Mouse (Mus musculus) heart, postnatal 14 days (tissue): Measurements from ENCODE around the gene Psmb7. TPM values are rescaled to one million over a fixed set of nuclear protein-coding genes. Genes with fewer than 3 reads are reported as not detected.

Source experiments
- DNase-seq, 2 experiments: peaks; one replicate each; pipeline ENCODE4 v3.0.0; 2021 to 2022
- intact Hi-C: fragments of 180-260 bp; cut with DNase I; formaldehyde crosslinking; loops from one replicate; pipeline ENCODE4 v1.15.1; 2025
- total RNA-seq, 2 experiments: library from RNA; stranded (reverse); gene quantifications; 2 replicates each; pipeline ENCODE4 v1.2.3; 2021

Psmb7 gene
- total RNA-seq, 2 experiments from 2014 or later, result 242 to 254 TPM

DNA sequence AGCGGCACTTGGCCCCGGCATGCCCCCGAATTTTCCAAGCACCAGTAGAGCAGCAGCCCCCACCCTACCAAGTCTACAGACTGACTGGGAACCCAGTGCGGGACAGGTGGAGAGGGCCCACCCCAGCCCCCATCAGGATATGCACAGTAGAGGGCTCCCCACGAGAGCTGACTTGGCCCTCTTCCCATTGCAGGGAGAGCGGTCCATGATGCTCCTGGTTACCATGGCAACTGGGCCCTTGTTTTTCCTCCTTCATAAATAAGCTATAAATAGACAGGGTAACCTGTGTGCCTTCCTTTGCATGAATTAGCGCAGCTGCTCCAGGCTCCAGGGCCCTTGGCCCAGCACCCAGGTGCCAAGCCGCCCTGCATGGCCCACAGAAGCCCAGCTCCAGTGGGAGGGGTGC lies 3.3 kb upstream of the Psmb7 start:
- intact Hi-C loops, result no loop called here
- DNase-seq, result no peak

DNA sequence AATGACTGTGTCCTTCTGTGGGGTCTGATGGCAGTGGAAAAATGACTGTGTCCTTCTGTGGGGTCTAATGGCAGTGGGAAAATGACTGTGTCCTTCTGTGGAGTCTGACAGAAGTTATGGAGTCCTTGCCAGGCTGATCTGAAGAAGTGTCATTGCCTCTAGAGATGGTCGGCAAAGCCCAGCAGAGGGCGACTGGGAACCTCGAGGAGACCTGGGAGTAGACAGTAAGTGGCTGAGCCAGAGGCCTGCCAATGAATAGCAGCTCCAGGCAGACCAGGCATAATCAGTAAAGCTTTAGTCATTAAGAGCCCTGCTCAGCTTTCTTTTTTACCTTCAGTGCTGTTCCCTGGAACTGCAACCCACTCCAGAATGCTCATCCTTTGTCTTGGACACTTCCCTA lies 2.0 kb upstream of the Psmb7 start:
- DNase-seq, result peak; percentile 71 to 78
- intact Hi-C loops, result loop anchor here (1.0 kb wide), 1 partner anchor 11 kb away; no protein-coding TSS in a partner anchor

DNA sequence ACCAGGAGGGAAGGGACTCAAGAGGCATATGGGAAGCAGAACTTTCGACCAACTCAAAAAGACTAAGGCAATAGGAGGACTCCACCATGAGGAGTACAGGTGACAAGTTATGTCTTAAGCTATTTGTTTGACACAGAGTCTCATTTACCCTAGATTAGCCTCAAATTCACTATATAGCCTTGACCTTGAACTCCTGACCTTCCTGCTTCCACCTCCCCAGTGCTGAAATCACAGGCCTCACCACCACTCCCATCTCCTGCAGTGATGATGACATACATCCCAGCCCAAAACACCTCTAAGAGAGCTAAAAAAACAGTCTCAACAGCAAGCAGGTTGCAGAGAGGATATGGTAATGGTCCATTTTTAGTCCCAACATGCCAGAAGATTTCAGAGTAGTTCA lies 2.1 kb downstream of the Psmb7 start:
- no peak for DNase-seq
- intact Hi-C loops, result no loop called here

DNA sequence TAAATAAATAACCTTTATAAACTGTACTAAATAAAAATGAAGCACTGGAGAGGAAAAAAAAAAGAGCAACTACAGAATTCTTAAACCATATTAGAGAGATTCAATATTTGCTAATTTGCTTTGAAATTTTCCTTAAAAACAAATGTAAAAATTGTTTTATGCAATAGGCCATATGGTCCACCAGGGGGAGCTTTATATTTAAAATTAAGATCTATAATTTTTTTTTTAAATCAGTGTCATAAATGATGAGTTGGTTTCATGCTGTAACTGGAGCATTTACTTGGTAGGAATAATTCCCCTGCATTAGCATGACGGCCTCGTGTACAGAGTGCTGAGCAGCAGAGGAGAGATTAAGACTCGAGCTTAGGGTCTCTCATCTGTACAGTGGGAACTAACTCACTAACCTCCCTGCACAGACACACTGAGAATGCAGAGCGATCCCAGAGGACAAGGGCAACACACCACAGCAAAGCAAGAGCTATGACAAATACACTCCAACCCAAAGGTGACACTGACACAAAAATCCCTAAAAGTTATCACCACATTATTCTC lies 6.1 kb downstream of the Psmb7 start:
- intact Hi-C loops, result loop anchor here (2.0 kb wide), 1 partner anchor 101 kb away; no protein-coding TSS in a partner anchor
- DNase-seq, result no peak

DNA sequence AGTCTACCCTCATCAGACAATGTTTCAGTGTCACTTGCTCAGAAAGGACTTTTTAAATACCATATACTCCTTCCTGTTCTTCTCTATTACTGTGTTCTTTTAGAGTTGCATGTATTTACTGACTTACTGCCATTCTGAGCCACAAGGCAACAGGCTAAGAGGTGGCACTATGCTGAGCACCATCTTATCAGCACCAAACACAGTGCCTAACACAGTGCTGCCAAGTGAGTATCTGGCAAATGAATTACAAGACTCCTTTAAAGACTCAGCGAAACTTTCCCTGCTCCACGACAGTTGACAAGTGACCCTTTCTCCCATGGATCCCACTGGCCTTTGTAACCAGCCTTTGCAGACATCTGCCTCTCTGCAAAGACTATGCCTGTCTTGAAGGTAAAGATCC lies 13.3 kb downstream of the Psmb7 start:
- DNase-seq, result no peak
- intact Hi-C loops, result no loop called here

DNA sequence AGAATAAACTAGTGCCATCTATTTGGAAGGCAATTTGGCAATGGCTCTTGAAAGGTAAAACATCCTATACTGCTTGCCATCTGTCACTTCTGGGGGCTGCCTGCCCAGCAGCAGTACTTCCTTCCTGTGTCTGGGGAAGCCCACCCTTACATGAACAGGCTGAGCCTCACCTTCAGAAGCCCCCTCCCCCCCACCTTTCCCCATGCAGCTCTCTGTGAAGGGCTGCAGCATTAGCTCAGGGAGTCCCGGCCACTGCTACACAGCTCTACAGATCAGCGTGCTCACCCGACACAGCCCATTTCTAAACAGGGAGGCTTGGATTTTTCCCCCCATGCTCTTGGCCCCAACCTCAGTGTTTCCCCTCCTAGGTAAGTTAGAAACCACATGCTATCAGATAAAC lies 14.4 kb downstream of the Psmb7 start:
- DNase-seq, result no peak
- intact Hi-C loops, result no loop called here

DNA sequence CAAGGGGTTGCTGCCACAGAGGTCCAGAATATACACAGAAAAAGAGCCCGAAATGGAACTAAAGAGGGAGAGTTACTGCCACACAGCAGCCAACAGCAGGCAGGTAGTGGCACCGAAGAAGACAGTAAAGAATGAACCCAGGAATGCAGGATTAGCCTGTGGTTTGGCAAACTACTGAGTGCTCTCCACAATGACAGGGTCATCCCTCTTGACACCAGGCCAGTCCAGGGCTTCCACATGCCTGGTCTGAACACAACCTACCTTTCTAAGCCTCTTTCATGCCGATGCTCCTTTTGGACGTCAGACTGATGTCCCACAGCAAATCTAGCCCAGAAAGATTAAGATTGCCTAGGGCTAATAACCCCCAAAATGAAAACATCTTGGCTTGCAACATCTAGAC lies 15.1 kb downstream of the Psmb7 start:
- intact Hi-C loops, result no loop called here
- DNase-seq, result no peak

DNA sequence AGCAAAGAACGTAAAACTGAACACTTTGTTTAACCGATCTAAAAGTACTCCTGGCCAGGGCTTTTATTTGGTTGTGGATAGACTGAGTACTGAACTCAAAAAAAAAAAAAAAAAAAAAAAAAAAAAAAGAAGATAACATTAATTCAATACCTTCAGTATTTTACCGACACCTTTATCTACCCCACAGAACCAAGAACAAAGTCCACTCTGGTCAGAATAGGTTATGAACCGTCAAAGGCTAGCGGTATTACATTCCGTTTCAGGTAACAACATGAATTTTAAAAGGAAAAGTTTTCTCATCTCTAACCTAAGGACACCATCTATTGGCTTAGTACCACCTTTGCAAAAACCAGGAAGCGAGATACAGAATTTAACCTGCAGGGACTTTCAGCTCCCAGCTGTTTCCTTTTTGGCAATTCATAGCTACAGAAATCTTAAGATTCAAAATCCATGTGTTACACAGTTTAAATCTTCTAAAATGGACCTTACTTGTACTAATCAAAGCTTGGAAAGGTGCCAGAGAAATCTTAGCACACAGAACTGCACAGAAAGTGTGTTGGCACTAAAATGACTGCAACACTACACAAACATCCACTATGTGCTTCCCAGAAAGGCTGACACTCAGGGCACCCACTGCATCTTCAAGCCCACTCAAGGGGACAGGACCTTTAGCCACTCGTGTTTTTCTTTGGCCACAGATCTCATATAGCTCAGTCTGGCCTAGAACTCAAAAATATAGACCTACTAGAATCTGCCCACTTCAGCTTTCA lies 19.9 kb downstream of the Psmb7 start:
- intact Hi-C loops, result no loop called here

DNA sequence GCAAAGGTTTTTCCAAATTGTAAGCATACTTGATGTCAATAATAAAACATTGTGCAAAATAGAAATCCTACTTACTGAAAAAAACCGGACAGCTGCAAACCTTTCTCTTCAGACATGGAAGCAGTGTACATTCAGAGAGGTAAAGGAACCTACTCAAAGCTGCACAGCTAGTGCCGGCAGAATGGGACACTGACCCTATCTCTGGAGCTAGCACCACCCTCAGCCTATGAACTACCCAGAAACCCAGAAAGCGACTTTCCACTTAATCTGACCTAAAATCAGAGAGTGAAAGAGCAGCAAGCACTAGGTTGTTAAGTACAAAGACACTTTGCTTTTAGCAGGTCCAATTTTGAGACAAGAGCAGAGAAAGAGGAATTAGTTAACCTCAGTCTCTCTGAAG lies 20.5 kb downstream of the Psmb7 start:
- intact Hi-C loops, result no loop called here
- no peak for DNase-seq

More for the DNA sequence above, 19.9 kb downstream of the Psmb7 start:
- no peak for DNase-seq

DNA sequence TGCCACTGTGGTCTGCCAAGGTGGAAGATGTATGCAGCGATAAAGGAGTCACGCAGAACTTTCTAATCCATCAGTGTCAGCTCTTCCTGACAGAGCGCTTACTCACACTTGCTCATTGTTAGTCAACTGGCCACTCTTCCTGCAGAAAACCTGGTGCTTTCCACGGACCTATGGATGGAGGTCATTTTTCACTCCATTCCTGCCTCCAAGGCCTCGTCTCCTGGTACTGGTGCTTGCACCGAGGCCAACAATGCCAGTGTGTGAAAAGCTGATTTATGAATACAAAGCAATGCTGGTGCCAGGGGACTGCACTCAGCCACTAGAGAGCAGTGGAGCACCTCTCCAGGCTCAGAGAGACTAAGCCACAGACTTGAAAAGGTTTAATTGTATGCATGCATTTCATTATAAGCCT lies 22.3 kb downstream of the Psmb7 start:
- no peak for DNase-seq
- intact Hi-C loops, result no loop called here

DNA sequence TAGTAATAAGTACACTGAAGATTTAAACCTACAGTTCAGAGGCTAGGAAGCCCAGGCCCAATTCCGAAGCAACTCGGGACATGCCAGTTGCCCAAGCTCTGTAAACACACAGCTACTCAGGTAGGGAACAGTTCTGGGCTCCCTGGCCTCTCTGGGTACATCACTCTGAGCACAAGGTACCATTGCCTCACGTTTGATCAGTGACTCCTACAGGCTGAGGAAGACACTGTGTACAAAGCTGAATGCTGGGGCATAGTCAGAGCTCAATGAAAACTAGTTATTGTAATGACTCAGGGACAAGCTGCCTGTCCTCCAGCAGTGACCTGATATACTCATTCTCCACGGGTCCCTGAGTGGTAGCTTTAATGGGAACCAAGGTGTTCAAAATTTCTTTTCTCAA lies 22.8 kb downstream of the Psmb7 start:
- DNase-seq, result no peak
- intact Hi-C loops, result no loop called here

DNA sequence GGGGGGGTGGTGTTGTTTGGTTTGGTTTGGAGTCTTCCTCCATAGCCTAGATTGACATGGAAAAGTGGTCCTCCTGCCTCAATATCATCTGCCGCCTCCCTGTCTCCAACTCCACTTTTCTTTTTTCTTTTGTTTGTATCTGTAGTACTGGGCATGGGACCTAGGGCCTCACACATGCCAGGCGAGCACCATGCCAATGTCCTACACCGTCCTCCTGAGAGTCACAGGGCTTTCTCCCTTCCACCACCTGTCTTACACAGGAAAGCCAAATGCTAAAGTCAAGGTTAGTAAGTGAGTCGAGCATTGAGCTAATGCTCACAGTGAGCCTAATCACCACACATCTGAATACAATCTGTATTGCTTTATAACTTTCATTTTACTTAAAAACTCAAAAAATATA lies 24.1 kb downstream of the Psmb7 start:
- DNase-seq, result no peak
- intact Hi-C loops, result no loop called here

DNA sequence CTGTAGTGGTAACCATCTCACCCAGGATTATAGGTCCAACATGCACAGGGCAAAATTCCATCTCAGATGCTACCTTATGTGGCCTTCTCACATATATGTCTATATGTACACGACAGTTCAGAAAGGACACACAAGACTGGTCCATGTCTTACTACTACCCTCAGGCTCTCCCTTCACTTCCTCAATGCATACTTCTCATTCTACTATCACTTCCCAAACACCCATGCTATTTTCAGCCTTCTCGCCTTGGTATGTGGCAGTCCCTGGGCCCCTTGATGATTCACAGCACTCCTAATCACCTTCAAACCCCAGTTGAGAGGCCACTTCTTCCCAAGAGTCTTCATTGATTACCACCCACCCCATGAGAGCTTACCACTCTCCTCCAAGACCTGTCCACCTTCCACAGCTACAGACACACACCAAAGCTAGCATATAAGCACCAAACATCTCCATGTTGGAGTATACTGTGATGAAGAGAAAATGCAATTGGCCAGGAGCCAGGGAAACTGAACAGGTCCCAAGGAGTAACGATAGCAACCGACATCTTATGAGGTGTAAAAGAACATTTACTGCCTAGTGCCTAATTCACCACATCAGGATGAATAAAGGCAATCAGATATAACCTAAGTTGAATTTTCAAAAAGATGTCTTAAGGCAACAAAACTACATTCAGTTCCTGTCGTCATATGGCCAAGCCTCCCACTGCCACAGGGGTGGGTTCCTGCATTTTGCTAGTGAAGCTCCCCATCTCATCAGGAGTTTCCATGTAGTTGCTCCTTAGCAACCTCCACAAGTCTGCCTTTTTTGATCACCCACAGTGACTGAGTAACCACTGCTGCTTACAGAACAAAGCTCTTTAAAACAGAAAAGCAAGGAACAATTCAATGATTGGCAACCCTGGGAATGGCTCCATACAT lies 26.7 kb downstream of the Psmb7 start:
- intact Hi-C loops, result no loop called here
- no peak for DNase-seq

DNA sequence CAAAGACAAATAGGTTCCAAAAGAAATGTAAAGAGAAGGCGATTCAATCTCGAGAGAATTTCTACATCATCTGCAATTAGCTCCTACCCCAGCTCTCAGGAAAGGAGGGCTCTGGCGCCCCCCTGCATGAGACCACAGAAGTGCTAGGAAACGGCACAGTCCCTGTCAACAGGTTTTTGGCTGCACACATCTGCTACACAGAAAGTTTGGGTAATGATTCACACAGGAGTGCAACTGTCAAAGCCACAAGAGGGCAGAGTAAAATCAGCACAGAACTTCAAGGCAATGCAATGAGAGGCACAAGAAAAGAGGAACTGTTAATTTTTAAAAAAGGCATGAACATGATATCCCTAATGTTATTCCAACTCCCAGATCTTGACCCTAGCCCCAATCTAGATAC lies 27.8 kb downstream of the Psmb7 start:
- intact Hi-C loops, result no loop called here
- peak; percentile 35 to 44 for DNase-seq

DNA sequence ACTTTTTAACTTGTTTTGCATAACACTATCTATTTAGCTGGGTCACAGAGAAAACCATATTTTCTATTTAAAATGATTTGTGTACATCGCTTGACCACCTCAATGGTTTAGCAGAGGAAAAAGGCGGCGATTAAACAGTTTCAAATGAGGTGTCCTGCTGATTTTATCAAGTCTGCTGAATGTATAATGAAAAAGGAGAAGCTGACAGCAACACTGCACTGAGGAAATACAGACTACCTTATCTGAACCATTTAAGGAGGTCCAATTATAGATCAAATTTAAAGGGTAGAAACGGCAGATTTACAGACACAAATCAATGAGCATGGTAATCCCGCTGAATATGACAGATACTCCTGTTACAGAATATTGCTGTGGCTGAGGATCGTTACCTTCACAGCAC lies 29.4 kb downstream of the Psmb7 start:
- DNase-seq, result no peak
- intact Hi-C loops, result no loop called here

DNA sequence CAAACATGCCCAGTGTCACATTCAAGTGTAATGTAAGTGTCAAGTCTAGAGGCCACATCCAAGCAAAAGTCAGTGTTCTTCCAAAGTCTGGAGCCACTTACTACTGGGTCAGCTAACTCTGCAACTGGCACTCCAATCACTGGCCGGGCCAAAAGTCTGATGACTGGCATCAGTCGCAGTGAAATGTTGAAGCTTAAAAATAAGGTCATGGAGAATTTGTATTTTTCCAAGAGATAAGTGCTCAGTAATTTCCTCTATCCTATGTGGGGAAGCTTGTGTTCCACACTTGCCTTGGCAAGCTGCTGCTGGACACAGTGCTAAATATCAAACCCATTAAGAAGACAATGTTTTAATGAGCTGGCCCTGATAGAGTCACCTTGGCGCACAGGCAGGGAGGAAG lies 30.3 kb downstream of the Psmb7 start:
- intact Hi-C loops, result no loop called here
- DNase-seq, result no peak

DNA sequence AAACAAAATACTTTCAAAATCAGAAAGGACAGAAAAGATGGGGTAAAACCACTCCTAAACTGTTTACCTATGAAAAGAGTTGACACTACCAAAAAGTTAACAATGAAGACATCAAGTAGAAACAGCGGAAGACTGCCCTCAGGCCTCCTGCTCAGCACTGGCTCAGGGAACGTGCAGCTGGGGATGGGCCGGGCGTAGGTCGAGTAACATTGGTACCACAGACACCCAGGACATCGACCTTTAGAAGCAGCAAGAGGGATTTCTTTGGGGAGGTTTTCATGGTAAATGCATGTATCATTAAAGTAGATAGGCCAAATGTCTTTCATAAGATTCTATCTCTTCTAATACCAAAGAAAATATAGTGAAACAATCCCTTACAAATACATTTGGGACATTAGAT lies 31.3 kb downstream of the Psmb7 start:
- no peak for DNase-seq
- intact Hi-C loops, result no loop called here

DNA sequence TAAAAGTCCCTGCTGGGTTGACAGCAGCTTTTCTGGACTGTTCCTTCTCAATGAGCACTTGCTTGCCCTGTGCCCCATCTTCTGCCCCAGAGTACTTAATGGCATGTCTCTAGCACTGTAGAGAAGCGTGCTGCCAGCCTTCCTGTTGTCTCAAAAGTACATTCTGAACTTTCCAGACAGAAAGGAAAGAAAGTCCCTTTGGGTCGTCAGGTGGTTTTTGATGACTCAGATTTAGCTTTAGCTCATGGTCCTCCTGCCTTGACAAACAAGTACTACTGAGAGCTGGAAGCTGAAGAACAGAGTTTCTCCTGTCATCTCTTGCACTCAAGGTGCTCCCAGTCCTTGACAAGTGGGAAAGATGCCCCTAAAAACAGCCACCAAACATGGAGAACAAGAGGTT lies 33.7 kb downstream of the Psmb7 start:
- intact Hi-C loops, result no loop called here
- no peak for DNase-seq

DNA sequence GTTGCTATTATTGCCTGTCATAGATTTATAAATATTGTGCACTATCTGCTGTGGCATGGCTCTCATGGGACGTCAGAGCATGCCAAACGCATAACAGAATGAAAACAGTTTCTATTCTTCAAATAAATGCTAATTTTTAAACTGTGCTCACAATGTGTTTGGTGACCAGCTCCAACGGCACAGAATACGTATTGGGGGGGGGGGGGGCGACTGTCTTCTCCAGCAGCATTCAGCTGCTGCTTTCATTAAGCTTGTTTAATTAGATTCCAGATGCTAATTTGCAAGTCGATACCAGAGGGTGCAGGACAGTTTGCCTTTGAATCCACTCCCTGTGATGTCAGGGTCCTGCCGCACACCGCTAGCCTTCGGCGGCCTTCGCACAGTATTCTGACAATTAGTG lies 34.6 kb downstream of the Psmb7 start:
- intact Hi-C loops, result no loop called here
- DNase-seq, result no peak

DNA sequence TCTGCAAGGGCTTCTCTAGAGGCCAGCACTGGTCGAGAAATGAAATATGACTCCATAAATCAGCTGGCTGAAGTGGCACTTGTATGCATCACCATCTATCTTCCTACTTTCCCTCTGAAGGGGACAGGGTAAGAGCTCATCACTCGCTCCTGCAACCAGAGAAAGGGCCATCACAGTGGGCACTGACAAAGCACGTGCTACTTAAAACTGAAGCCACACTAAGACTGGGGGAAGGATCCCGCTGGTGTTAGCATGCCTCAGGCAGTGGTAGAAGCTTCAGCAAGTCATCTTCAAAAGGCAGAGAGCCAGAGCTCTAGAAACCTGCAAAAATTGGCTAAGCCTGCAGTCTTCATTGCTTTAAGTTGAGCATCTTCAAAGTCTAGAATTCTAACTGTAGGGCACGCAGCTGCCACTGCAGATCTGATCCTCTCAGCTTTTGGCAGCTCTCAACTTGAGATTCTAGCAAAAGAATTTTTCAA lies 35.0 kb downstream of the Psmb7 start:
- intact Hi-C loops, result no loop called here
- DNase-seq, result no peak

DNA sequence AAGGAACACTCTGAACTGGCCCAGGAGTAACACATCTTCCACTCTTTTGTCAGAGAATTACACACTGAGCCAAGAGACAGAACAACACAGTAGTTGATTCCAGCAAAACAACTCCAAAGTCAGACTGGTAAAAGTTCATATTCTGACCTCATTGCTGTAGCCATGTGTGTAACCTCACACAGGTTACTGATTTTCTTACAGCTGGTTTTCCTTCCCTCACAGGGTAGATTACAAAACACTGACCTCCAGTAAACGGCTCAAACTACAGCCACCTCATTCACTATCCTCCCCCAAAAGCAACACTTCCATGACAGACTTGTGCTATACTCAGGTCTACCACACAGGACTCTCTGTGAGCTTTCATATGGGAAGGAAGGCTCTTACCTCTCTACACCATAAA lies 36.2 kb downstream of the Psmb7 start:
- intact Hi-C loops, result no loop called here
- DNase-seq, result no peak
